Mouse (Mus musculus) right cerebral cortex, postnatal 4 days (tissue): ENCODE results near the gene P2ry1.

ENCODE experiments used
- DNase-seq: peaks from one replicate; pipeline ENCODE4 v3.0.0-alpha.2; 2022

P2ry1 gene

DNA sequence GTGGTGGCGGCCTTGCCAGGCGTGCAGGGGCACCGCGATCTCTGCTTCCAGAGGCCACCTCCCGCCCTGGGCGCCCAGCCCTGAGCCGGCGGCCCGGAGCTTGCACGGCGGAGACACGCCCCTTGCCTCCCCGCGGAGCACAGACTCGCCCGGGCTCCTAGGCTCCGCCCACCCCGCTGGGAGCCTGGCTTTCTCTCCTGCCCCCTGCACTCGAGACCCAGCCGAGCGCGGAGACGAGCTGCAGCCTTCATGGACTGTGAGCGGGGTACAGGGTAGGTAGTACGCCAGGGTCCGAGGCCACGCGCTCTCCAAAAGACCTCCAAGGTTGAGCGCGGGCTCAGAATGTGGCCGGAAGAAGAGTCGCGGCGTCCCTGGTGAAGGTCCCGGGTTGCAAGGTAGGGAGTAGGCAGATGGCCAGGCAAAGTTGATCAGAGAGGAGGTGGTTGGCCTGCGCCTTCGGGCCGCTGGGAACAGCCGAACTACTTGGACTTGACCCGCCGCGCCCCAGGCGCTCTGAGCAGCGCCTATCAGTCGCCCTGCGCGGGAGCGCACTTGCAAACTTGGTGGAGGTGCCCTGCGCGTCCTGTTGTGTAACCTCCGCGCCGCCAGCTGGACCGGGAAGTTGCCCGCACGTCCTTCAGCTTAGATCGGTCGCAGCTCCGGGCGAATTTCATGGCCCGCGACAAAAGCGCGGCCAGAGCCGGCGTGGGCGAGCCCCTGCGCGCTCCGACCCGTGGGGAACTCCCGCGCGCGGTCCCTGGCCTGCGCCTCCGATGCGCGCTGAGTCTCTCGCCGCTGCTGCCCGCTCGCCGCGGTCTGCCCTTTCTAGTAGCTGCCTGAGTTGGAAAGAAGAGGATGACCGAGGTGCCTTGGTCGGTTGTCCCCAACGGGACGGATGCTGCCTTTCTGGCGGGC, at the start of gene P2ry1:
TSS of gene P2ry1 (plus strand) at position 209 of the 915 bp plus-strand sequence.
- peak; percentile 69 for DNase-seq

DNA sequence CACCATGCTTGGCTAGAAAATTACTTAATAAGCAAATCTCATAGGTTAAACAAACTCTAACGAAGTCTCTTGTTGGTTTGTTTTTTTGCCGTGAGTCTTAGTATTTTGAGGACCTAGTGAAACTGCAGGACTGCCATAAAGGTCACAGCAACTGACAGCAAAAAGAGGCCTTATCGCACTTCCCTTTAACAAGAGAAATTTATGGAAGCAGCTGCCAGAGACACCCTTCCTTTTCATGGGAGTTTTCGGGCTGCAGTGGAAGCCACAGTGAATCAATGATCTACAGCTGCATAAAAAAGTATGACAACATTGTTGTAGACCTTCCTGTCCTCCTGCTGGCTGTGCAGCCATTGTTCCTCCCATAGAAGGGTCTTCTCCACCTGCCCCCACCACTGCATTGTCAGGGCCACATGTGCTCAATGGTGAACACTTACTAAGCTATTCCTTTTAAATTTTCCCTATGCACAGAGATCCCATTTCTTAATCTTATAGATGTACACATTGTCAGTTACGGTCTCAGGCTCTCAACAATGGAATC, 49.3 kb upstream of the P2ry1 start:
- DNase-seq, result no peak

DNA sequence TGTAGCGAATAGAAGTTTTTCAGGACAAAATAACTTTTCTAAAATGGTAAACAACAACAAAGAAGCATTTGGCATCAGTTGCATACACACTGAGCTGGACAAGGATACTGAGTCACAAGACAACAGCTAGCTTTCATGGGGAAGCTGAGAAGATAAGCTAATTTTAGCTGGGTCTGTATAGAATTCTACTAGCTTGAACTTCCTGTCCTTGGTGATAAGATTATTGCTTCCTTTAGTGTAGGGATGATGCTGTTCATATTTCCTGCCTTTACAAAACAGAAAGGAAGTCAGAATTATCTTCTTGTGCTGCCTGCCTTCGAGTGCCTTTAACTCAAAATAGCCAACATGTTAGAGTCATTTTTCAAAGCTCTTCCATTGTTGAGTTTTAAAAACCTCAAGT, 48.5 kb upstream of the P2ry1 start:
- DNase-seq, result no peak

DNA sequence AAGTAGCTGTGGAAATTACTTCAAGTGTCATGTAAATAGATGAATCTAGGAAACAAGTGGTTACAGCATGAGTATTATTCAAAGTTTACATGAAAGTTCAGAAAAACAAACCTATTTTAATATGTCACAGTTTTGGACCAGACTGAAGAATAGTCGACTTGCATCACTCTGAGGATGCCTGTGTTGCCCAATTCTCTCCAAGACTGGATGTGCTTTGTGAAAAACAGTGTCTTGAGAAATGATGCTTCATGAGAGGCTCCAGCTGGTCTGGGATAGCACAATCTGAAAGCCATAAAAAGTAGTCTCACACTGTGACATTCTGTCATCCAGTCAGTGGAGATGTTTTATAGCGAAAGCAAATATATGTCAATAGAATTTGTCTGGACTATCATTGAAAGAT, 43.8 kb upstream of the P2ry1 start:
- no peak for DNase-seq

DNA sequence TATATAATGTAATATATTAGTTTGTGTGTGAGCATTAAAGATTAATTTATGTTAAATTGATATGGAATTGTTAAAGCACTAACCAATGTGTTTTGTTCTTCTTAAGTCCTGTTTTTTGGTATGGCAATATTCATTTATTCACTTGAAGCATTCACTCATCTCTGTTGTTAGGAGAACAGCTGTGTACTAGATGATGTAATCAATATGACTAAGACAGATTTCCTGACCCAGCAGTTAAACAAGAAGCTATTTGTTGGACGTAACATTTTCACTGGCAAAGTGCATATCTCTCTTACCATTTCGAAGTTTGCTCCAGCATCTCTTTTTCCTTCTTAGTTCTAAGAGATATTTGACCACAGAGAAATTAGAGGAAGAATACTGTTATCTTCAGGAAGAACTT, 37.5 kb upstream of the P2ry1 start:
- no peak for DNase-seq

DNA sequence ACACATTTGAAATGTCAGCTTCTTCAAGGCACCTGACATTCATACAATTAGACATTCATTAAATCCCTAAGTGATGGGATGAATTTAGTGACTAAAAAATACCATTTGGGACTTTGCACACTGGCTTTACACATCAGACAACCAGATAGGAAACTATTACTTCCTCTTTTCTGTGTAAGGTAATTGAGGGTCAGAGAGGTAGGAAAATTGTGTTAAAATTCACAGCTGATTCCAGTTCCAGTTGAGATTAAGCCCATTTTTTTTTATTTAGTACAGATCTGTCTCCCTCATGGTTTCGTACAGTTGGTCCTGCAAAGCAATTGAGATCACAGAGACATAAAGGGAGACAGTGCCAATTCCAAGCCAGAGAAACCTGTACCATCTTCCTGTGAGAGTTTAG, 27.7 kb upstream of the P2ry1 start:
- DNase-seq, result no peak

DNA sequence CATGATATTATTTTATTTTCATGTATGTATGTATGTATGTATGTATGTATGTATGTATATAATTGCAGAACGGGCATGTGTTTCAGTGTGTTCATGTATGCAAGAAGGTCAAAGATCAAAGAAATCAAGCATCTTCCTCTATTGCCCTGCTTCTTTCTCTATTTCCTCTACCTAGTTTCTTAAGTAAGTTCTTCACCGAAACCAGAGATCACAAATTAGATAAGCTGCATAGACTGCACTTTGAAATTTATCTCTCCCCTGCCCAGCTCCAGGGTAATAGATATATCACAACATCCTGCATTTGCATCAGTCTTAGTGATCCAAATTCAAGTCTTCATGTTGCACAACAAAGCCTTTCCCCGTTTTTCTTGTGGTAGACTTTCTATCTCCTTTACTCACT, 20.5 kb upstream of the P2ry1 start:
- no peak for DNase-seq

DNA sequence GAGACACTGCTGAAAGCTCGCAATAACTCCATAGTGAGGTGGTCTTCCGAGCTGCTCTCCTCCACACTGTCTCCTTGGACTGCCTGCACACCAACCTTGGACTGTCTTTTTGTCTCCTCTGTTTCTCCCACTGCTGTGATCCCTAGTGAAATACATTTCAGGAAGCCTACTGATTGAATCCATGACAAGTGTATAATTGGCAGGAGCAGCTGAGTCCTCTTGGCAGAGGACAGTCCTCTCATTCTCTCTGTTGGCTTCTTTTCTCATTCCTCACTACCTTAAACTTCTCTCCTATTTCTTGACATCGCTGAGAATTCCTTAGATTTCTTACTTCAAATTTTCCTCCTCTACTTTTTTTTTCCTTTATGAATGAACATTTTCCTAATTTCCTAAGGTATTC, 4.5 kb upstream of the P2ry1 start:
- no peak for DNase-seq

DNA sequence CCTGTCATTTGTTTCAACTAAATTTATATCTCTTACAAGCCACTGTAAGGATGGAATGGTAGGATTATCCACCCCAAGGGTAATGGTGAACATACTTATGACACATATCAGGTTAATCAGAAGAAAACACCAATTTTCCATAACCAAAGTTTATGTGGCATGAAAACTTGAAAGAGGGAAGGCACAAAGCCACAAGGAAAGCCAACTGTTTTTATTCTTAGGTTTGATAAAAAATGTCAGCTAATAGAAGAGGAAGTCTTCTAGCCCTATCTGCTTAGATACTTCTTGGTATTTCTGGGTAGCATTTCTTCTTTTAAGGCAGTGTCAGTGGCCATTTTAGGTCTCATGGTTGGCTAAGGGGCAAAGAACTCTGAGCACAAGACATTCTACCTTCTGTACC, 2.9 kb upstream of the P2ry1 start:
- DNase-seq, result no peak

DNA sequence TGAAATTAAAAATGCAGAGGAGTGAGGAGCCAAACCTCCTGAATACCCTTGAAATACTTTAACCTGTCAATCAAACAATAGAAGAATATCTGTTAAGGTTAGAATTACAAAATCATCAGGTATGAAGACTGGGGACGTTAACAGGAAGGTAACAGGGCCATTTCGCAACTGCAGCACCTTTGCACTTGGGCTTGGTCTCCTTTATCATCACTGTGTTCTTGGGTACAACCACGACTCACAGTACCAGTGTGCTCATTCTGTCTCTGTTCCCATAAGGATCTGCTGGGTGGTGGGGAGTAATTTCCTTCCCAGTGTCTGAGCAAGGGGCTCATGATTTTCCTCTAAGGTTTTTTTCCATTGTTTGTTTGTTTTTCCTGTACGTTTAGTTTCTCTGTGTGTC, 1.8 kb upstream of the P2ry1 start:
- DNase-seq, result no peak

DNA sequence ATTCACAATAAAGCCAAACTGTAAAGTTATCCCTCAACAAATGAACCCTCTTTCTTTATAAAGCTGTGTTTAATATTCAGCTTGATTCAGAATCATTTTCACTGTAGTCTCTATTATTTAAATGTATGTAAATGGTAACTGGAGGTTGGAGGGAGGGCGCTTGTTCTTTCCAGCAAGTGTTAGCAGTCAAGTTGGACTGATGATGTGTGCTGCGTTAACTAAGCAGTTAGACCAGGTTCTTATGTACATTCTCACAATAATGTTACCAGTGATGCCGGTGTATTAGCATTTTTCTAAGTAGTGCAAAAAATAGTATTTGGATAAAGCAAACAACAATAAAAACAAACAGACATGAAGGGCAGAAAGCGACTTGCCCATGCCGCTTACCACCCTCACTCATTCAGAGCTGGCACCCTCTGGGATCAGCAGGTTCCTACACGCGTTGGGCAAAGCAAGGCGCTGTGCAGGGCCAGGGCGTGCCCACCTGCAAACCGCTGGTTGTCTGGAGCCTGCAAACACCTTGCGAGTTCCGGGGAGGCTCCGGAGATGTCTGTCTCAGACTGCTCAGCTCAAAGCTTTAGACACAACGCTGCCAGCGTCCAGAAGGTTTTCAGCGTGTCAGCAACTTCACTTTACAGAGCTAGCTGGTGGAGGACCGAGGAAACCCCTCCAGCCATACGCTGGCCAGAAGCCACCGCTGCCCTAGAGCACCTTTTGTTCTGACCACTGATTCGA, 576 bp upstream of the P2ry1 start:
- no peak for DNase-seq

DNA sequence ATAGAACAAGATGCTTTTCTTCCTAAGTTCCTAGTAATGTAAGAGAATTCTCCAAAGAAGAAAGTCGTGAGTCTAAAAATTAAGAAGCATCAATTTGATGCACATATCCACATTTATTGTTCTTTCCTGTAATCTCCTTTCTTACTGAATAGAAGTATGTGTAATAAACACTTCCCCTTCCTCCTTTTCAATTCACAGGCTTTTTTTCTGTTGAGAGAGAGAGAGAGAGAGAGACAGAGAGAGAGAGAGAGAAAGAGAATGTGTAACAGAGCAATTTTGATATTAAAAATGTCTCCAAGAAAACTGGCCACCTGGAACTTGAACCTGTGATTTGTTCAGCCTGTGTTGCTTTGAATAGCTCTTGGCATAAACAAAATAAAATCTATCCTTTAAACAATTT, 2.0 kb downstream of the P2ry1 start:
- no peak for DNase-seq

DNA sequence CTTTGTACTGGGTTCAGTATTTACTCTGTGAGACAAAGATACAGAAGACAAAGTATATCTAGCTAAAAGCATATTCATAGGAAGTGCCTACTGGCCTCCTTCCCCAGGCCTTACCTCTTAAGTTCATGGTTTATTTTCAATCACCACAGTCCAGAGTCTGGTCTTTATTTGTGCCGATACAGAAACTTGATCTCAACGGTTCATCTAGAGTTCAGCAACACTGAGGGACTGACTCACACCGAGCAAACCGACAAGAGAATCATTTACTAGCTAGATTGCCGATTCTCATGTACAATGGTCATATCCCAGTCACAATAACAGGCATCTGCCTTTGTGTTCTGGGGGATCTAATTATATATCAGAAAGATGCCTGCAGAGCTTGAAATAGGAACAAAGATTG, 9.1 kb downstream of the P2ry1 start:
- DNase-seq, result no peak

DNA sequence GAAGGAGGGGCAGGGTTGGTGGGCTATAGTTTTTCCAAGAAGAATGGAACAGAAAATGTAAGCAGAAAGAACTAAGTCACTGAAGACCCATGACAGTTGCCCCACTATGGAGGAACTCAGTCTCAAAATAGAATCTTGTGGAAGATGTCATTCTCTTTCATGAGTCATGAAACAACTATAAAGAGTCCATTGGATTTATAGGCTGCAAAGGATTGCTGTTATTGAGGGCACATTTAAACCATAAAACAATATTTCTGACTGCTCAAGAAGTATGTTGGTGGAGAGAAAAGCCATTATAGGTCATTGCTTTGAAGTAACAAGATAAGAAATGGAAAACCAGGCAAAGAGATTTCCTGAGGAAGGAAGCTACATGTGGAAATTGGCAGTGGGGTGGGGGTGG, 10.0 kb downstream of the P2ry1 start:
- DNase-seq, result no peak

DNA sequence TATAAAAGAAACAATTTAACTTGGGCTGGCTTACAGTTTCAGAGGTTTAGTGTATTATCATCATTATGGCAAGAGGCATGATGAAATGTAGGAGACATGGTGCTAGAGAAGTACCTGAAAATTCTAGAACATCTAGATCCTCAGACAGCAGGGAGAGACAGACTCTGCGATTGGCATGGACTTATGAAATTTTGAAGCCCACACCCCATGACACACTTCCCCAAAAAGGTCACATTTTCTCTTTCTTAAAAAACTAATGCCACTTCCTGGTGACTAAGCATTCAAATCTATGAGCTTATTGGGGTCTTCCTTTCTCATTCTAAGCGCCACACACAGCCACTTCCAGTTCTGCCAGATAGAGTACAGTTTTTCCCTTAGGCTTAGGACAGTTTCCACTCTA, 14.1 kb downstream of the P2ry1 start:
- no peak for DNase-seq

DNA sequence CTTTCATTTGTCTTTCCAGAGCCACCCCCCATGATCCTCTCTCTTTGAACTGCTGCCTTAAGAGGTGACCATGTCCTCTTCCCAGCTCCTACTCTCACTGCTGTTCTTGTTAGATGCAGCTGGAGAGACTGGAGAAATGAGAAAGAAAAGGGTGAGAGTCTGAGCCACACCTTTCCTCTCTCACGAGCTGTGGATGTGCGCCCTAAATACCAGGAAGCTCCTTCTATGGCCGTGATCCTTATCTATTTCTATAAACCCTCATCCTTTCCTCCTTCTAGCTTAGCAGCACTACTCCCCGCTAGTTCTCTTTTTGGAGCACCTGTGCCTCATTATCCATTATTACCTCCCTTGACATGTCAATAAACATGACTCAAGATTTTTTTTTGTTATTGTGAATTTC, 29.5 kb downstream of the P2ry1 start:
- no peak for DNase-seq

DNA sequence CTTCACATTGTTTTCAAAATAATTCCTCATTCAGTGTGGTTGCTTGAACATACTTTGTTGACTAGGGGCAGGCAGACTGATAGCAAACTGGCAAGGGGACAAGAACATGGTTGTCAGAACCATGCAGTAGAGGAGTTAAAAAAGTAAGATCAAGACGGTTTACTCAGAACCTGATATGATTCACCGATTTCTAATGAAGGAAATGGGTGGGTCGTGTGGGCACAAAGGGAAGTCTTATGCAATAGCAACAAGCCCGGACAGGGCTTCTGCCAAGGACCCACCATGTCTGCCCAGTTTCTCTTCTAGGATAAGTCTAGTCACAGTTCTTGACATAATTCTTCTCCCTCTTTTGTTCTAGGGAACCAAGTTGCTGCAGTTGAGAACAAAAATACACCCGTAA, 33.0 kb downstream of the P2ry1 start:
- no peak for DNase-seq

DNA sequence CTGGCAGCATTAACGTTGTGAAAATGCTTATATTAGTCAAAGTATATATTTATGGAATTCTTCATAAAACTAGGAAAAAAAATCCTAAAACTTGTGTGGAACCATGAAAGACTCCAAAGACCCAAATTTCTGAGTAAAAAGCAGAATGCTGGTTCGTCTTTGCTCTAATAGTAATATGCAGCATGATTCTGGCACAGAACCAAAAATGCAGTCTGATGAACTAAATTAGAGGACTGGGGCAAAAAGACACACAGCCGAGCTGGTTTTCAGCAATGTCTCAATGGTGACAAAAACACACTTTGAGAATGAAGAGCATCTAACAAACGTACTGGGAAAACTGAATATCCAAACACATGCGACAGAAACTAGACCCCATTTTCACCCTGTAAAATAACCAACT, 37.3 kb downstream of the P2ry1 start:
- DNase-seq, result no peak

DNA sequence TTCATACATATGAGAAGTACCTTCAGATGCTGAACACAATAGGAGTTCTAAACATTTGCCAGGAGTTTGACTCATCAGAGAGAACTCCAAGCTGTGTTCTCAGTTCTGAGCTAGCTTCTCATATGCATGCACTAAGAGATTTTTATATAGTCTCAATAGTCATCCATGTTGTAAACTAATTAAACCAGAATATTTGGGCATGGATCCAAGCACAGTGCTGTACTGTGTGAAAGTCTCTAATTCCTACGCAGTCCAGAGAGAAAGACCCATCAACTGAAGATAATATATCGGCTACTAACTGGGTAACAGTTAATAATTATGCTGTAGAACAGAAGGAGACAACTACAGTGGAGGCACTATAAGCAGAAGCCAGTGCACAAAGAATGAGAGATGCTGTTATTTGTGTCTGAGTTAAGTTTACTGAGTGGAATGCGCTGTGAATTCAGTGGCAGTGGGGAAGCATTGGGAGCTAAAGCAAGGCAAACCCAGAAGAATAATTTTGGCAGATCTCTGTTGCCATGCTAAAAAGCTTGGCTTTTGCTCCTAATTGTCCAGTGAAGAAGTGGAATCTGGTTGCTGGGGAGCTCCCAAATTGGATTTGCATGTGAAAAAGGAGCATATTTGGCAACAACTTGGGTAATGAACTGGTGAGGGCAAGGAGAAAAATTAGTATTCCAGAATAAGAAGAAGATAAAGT, 47.5 kb downstream of the P2ry1 start:
- no peak for DNase-seq
